Mouse (Mus musculus): ENCODE data around the gene Runx1. TPM values are rescaled to one million over a fixed set of nuclear protein-coding genes. Genes with fewer than 3 reads are reported as not detected.

Runx1 gene
- total and polyA plus RNA-seq, 3 experiments: 3.1 to 10.9 (median 4.7) TPM

DNA sequence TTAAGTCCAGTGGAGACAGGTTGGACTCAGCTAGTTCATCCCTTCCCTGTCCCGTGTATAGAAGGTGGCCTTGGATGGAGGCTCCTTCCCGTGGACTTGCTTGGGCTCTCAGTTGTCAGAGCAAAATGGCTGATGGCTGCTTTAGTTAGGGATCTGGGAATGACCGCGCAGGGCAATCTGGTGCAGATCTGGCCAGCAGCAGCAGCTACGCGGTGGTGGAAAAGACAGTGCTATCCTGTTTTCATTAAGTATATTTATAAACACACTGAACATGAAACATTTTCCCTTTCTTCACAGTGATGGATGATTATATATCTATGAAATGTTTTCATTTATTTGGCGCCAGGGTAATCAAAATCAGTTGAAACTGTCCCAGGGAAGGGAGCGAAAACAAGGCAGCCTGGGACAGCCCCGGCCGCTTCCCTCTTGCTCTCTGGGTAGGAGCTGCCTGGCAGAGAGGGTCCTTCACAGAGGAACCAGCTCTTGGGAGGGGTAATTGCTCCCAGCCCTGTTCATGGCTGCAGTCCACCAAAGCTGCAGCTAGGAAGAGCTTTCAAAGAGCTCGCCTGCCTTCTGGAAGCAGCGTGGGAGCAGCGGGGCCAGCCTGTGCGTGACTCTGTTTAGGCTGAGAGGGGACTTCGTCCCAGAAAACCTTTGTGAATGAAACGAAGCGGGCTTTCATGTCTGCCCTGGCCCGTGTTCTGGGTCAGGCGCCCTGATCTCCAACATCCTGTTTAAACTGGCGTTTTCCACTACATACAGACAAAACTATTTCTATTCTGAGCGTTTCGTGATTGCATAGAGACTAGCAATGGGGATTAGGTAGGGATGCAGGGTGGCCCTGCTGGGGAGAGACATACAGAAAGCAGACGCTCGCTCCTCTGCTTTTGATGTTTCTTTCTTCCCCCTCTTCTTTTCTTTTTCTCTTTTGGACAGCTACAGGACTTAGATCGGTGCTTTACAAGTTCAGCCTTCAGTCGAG is 19.6 kb upstream of the Runx1 start:
- dilution Hi-C loops (cut with MboI; ENCODE audit: extremely low pct_ligation_motif_present, extremely low pct_unique_long_range_greater_than_20kb, low sequenced_read_pairs) (no loop called here), in situ Hi-C loops (cut with MboI; ENCODE audit: low pct_ligation_motif_present, low pct_unique_long_range_greater_than_20kb, low sequenced_read_pairs) (loop anchor here (25.0 kb wide), 1 partner anchor 292 kb away; no protein-coding TSS in a partner anchor)
- Histone ChIP-seq H3K9ac (ENCODE audit: insufficient read depth, low read depth) (no peak overlapping the region), H3K4me2 (ENCODE audit: insufficient read depth, low read depth, poor library complexity, severe bottlenecking) (no peak overlapping the region), H3K9me3 (replicated peaks; ENCODE audit: low read length) (peaks cover 2% of the 10 kb centered on the region), H3K27me3 (replicated peaks) (no peaks in the 10 kb centered on the region), H3K79me2 (replicated peaks; ENCODE audit: control insufficient read depth, extremely low read depth, insufficient read depth, poor library complexity, severe bottlenecking) (no peaks in the 10 kb centered on the region), H3K4me3 (replicated peaks in 1 of 3; ENCODE audit: low read depth in 2 of 3, low read length in 2 of 3, poor library complexity in 1 of 3) (no peak overlapping the region), H3K36me3 (replicated peaks in 1 of 2; ENCODE audit: control insufficient read depth in 1 of 2, insufficient read depth in 1 of 2, low read length in 1 of 2) (no peaks in the 10 kb centered on the region), H3K4me1 (ENCODE audit: control insufficient read depth in 1 of 2, insufficient read depth in 2 of 2) (0 out of 4 replicates have a peak, but pooled peaks cover 2 to 3% of the 10 kb centered on the region in 2 experiments), H3K27ac (ENCODE audit: insufficient read depth, low read depth) (no peak overlapping the region)
- DNase-seq (ENCODE audit: extremely low read depth): no peak
- TF ChIP-seq POLR2A (IDR thresholded peaks at IDR 0.05; ENCODE audit: low read depth, low read length) (no peak), RAD21 (IDR thresholded peaks at IDR 0.05; ENCODE audit: low read depth, low read length) (no peak), UBTF (IDR thresholded peaks at IDR 0.05; ENCODE audit: low read depth, low read length) (no peak), ZNF384 (IDR thresholded peaks at IDR 0.05; ENCODE audit: low read depth, low read length) (no peak), TBP (conservative IDR thresholded peaks at IDR 0.05; ENCODE audit: low read depth, low read length) (no peak), MAFK (IDR thresholded peaks at IDR 0.05; ENCODE audit: insufficient replicate concordance, low read length) (no peak), USF1 (IDR thresholded peaks at IDR 0.05; ENCODE audit: low read depth, low read length) (no peak), TCF12 (IDR thresholded peaks at IDR 0.05; ENCODE audit: low read depth, low read length) (no peak), POLR2AphosphoS2 (IDR thresholded peaks at IDR 0.05; ENCODE audit: low read depth, low read length) (no peak), MEF2A (IDR thresholded peaks at IDR 0.05; ENCODE audit: borderline replicate concordance, low read depth, low read length) (no peak), GABPA (IDR thresholded peaks at IDR 0.05; ENCODE audit: insufficient replicate concordance, low read depth, low read length) (no peak), SMC3 (IDR thresholded peaks at IDR 0.05; ENCODE audit: low read depth, low read length) (no peak), RCOR1 (conservative IDR thresholded peaks at IDR 0.05; ENCODE audit: low read depth, low read length) (no peak), CTCF (conservative IDR thresholded peaks at IDR 0.05 in 1 of 2, IDR thresholded peaks at IDR 0.05 in 1 of 2; ENCODE audit: low read depth in 2 of 2, low read length in 2 of 2) (no peak), MAX (IDR thresholded peaks at IDR 0.05; ENCODE audit: low read length) (no peak), MXI1 (IDR thresholded peaks at IDR 0.05; ENCODE audit: low read depth, low read length) (no peak), ZC3H11A (IDR thresholded peaks at IDR 0.05; ENCODE audit: low read depth, low read length) (no peak), MAZ (IDR thresholded peaks at IDR 0.05; ENCODE audit: low read depth, low read length) (no peak), NELFE (IDR thresholded peaks at IDR 0.05; ENCODE audit: low read depth, low read length) (no peak), PAX5 (IDR thresholded peaks at IDR 0.05; ENCODE audit: low read length) (no peak)
